Mouse (Mus musculus): ENCODE data around the gene Nampt. TPM values are rescaled to one million over a fixed set of nuclear protein-coding genes. Genes with fewer than 3 reads are reported as not detected.

The Nampt gene
- polyA plus RNA-seq (2012; rRNA removed) (12.5 and 15.8 TPM in 2 replicates), polyA plus RNA-seq (2014; fragmentation: Nextera tagmentation; extraction: Ambion mirVana) (18.4 and 19.4 TPM in 2 replicates)

DNA sequence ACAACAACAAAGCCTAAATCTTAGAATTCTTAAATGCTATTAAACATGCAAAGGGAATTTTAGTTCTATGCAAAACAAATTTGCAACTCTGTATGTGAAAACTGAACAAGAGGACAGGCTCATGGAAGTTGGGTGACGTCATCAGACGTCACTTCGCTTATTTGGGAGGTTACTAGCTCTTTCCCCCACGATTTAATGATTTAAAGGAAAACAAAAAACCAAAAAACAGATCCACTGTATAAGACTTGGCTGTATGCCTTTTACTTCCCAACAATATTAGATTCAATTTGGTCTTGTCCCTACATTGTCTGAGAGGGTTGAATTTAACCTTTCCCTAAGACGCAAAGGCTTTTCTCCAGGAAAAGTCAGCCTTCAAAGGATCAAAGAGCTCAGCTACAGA, at the start of gene Nampt:
TSS of gene Nampt (plus strand) at position 130 of the 400 bp plus-strand sequence.
- ATAC-seq (ENCODE audit: low FRiP score, low read depth) (no peak), DNase-seq (ENCODE audit: low spot score) (peak; percentile 70)
- H3K4me3 ChIP-seq (replicated peaks; ENCODE audit: low read length), result peak within 1 kb of the TSS; percentile 83
- peak within 1 kb of the TSS; percentile 62 for H3K4me2 ChIP-seq (replicated peaks; ENCODE audit: low read depth, low read length, severe bottlenecking)
- no peaks in the 10 kb centered on the region for H3K36me3 ChIP-seq (ENCODE audit: control insufficient read depth, insufficient read depth, low read length)
- no peak for TF ChIP-seq POLR2A (IDR thresholded peaks at IDR 0.05; ENCODE audit: borderline replicate concordance, extremely low read depth, insufficient read depth, insufficient read length)
- peak within 1 kb of the TSS; percentile 75 for H3K9ac ChIP-seq (ENCODE audit: low read depth, low read length, severe bottlenecking)
- no peaks in the 10 kb centered on the region for H3K4me1 ChIP-seq (ENCODE audit: control insufficient read depth, insufficient read depth, low read length)
- H3K27ac ChIP-seq (replicated peaks; ENCODE audit: low read depth, low read length), result peak within 1 kb of the TSS; percentile 92
- no peaks in the 10 kb centered on the region for H3K9me3 ChIP-seq (ENCODE audit: control insufficient read depth, low read length)
- 3% methylated on average over 5 of the region's 5 CpGs for WGBS
- no peaks in the 10 kb centered on the region for H3K27me3 ChIP-seq (ENCODE audit: control insufficient read depth, insufficient read depth, low read length)

DNA sequence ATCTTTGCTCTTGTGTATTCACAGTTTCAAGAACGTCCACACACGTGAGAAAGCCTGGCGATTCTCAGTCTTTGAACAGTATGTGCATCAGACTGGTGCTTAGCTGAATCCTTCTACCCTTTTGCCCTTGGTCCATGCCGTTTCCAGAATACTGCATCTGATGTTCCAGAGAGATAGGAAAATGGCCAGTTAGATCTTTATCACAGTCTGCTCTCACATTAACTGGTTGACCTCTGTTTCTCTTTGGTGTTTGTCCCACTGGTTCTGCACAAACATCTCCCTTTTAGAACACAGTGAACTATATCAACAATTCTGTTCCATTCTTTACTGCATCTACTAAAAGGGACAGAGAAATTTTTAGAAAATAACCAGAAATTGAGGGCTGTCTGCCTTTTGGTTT, 48.6 kb upstream of the Nampt start:
- Histone ChIP-seq H3K27me3 (ENCODE audit: control insufficient read depth, insufficient read depth, low read length) (no peaks in the 10 kb centered on the region), H3K27ac (replicated peaks; ENCODE audit: low read depth, low read length) (no peak overlapping the region), H3K36me3 (ENCODE audit: control insufficient read depth, insufficient read depth, low read length) (no peaks in the 10 kb centered on the region), H3K4me1 (ENCODE audit: control insufficient read depth, insufficient read depth, low read length) (peaks cover 3% of the 10 kb centered on the region; the same call in 1 of the 2 replicates), H3K9me3 (ENCODE audit: control insufficient read depth, low read length) (no peaks in the 10 kb centered on the region), H3K4me3 (replicated peaks; ENCODE audit: low read length) (no peak overlapping the region), H3K4me2 (replicated peaks; ENCODE audit: low read depth, low read length, severe bottlenecking) (no peak overlapping the region), H3K9ac (ENCODE audit: low read depth, low read length, severe bottlenecking) (no peak overlapping the region)
- TF ChIP-seq POLR2A (IDR thresholded peaks at IDR 0.05; ENCODE audit: borderline replicate concordance, extremely low read depth, insufficient read depth, insufficient read length), result no peak
- ATAC-seq (ENCODE audit: low FRiP score, low read depth) (no peak), DNase-seq (ENCODE audit: low spot score) (no peak)
- 83% methylated on average over 4 of the region's 4 CpGs for WGBS

DNA sequence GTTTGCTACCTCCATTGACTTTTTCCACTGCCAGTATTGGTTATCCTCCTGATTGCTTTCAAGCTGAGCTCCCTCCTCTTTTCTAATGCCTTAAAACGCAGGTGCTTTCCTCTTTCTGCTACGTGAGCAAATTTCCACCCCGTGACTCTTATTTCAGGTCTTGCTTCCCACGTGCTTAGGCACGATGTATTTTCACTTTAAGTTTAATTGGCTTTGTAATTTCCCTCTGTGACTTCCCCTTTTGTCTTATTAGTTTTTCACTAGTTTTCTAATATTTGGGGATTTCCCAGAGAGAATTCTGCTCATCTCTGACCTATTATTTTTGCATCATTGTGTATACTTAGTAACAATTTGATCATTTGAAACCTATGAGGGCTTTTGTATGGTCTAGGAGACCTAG, 44.8 kb upstream of the Nampt start:
- ATAC-seq (ENCODE audit: low FRiP score, low read depth) (no peak), DNase-seq (ENCODE audit: low spot score) (no peak)
- no peak overlapping the region for H3K9ac ChIP-seq (ENCODE audit: low read depth, low read length, severe bottlenecking)
- WGBS, result 78% methylated on average over 5 of the region's 5 CpGs
- H3K4me1 ChIP-seq (ENCODE audit: control insufficient read depth, insufficient read depth, low read length), result no peaks in the 10 kb centered on the region
- H3K27ac ChIP-seq (replicated peaks; ENCODE audit: low read depth, low read length), result no peak overlapping the region
- no peaks in the 10 kb centered on the region for H3K9me3 ChIP-seq (ENCODE audit: control insufficient read depth, low read length)
- H3K27me3 ChIP-seq (ENCODE audit: control insufficient read depth, insufficient read depth, low read length), result no peaks in the 10 kb centered on the region
- no peaks in the 10 kb centered on the region for H3K36me3 ChIP-seq (ENCODE audit: control insufficient read depth, insufficient read depth, low read length)
- H3K4me3 ChIP-seq (replicated peaks; ENCODE audit: low read length), result no peak overlapping the region
- H3K4me2 ChIP-seq (replicated peaks; ENCODE audit: low read depth, low read length, severe bottlenecking), result no peak overlapping the region
- no peak for TF ChIP-seq POLR2A (IDR thresholded peaks at IDR 0.05; ENCODE audit: borderline replicate concordance, extremely low read depth, insufficient read depth, insufficient read length)

DNA sequence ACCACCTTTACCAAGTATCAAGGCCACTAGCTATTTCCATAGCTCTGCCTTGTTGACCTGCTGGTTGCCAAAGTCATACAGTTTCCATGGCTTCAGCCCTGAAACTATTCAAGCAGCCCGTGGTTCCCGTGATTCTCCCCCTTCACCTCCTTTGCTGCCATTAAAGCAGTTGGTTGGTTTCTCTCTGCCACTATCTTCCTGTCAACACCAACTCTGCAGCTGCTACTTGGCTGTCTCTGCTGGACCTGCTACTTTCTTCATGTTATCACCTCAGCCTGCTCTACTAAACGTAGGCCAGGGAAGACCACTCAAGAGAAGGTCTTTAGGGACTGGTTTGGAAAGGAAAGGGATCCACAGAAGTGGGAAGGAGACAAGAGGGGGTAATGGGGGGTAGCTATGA, 30.3 kb upstream of the Nampt start:
- Histone ChIP-seq H3K27ac (replicated peaks; ENCODE audit: low read depth, low read length) (no peak overlapping the region), H3K4me2 (replicated peaks; ENCODE audit: low read depth, low read length, severe bottlenecking) (no peak overlapping the region), H3K9ac (ENCODE audit: low read depth, low read length, severe bottlenecking) (no peak overlapping the region), H3K4me1 (ENCODE audit: control insufficient read depth, insufficient read depth, low read length) (no peaks in the 10 kb centered on the region), H3K36me3 (ENCODE audit: control insufficient read depth, insufficient read depth, low read length) (no peaks in the 10 kb centered on the region), H3K4me3 (replicated peaks; ENCODE audit: low read length) (no peak overlapping the region), H3K9me3 (ENCODE audit: control insufficient read depth, low read length) (no peaks in the 10 kb centered on the region), H3K27me3 (ENCODE audit: control insufficient read depth, insufficient read depth, low read length) (no peaks in the 10 kb centered on the region)
- WGBS, result 73% methylated on average over 3 of the region's 3 CpGs
- DNase-seq (ENCODE audit: low spot score) (no peak), ATAC-seq (ENCODE audit: low FRiP score, low read depth) (no peak)
- TF ChIP-seq POLR2A (IDR thresholded peaks at IDR 0.05; ENCODE audit: borderline replicate concordance, extremely low read depth, insufficient read depth, insufficient read length), result no peak

DNA sequence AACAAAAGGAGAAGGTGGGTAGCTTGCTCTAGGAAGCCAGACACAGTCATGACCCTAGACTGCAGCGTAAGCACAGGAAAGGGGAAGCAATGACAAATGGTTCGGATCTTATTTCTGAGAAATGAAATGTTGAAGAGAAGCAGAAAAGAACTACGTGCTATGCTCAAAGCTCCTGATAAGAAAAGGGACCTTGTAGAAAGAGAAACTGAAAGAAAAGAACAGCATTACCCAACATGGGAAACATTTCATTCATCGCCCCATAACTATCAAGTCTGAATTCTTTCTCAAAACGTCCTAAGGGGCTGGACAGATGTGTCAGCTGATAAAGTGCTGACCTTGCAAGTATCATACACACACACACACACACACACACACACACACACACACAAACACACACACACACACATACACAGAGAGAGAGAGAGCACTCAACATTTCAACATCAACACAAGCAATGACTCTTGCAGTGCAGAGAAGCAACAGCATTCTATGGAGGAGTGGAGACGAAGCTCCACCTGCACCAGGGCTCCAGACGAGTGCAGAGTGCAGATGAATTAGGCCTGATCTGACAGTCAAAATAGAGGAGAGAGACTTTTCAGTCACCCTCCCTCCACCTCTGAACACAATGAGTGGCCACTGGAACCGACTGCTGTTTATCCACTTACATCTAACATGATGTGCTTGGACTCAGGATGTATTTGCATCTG, 23.4 kb upstream of the Nampt start:
- no peak for TF ChIP-seq POLR2A (IDR thresholded peaks at IDR 0.05; ENCODE audit: borderline replicate concordance, extremely low read depth, insufficient read depth, insufficient read length)
- Histone ChIP-seq H3K9me3 (ENCODE audit: control insufficient read depth, low read length) (no peaks in the 10 kb centered on the region), H3K9ac (ENCODE audit: low read depth, low read length, severe bottlenecking) (no peak overlapping the region), H3K4me1 (ENCODE audit: control insufficient read depth, insufficient read depth, low read length) (no peaks in the 10 kb centered on the region), H3K36me3 (ENCODE audit: control insufficient read depth, insufficient read depth, low read length) (no peaks in the 10 kb centered on the region), H3K4me2 (replicated peaks; ENCODE audit: low read depth, low read length, severe bottlenecking) (no peak overlapping the region), H3K27ac (replicated peaks; ENCODE audit: low read depth, low read length) (no peak overlapping the region), H3K27me3 (ENCODE audit: control insufficient read depth, insufficient read depth, low read length) (no peaks in the 10 kb centered on the region), H3K4me3 (replicated peaks; ENCODE audit: low read length) (no peak overlapping the region)
- ATAC-seq (ENCODE audit: low FRiP score, low read depth) (no peak), DNase-seq (ENCODE audit: low spot score) (no peak)
- WGBS, result 77% methylated on average over 8 of the region's 8 CpGs
